Mouse (Mus musculus) bone marrow, adult 2 months (tissue): ENCODE data around the gene Ganc.

ENCODE experiments used
- CTCF ChIP-seq: fragments of 200-500 bp; IDR thresholded peaks from 2 replicates; pipeline ENCODE4 v1.5.1; 2011; ENCODE audit warnings: low read length, control low read depth; ENCODE audit not compliant: control insufficient read depth, insufficient read depth
- POLR2A ChIP-seq: fragments of 200-500 bp; IDR thresholded peaks from 2 replicates; pipeline ENCODE4 v1.6.1; 2011; ENCODE audit warnings: low read depth, mild to moderate bottlenecking, control low read depth, low read length, borderline replicate concordance; ENCODE audit not compliant: control insufficient read depth

- TF ChIP-seq CTCF (no peak), POLR2A (no peak)
These were observed 99.4 kb downstream of the Ganc start for GRCm38 (mm10) chr2:120503094-120503493.
